Mouse (Mus musculus) MEL (cell line): ENCODE measurements around the gene Mysm1. TPM values are rescaled to one million over a fixed set of nuclear protein-coding genes. Genes with fewer than 3 reads are reported as not detected.
A peak's percentile ranks its signal among the peaks of the same experiment; 100 is the strongest.

Source experiments
- DNase-seq: peaks from one replicate; pipeline ENCODE4 v3.0.0; 2011; ENCODE audit warnings: low read depth, low spot score
- H3K27ac ChIP-seq: 2 replicates; pipeline ENCODE4 v1.5.1; 2012; ENCODE audit warnings: low read depth, mild to moderate bottlenecking, control low read depth, low read length, moderate library complexity; ENCODE audit not compliant: control insufficient read depth
- H3K27me3 ChIP-seq, 2 experiments: fragments of 150-350 bp in 1 of 2; sonication (generic) in 1 of 2; 2 replicates each; pipeline ENCODE4 v1.6.1; 2012; ENCODE audit warnings: low read length in 2 of 2, mild to moderate bottlenecking in 2 of 2, improper control_type of control experiment in 1 of 2, moderate library complexity in 1 of 2; ENCODE audit not compliant: insufficient read depth in 2 of 2, control insufficient read depth in 1 of 2
- H3K36me3 ChIP-seq, 2 experiments: 2 replicates each; pipeline ENCODE4 v1.6.1; 2012 to 2014; ENCODE audit warnings: low read length in 2 of 2, improper control_type of control experiment in 1 of 2, inconsistent platforms in 1 of 2, mild to moderate bottlenecking in 1 of 2; ENCODE audit not compliant: insufficient read depth in 2 of 2, control insufficient read depth in 1 of 2
- H3K4me1 ChIP-seq, 2 experiments: fragments of 150-350 bp in 1 of 2; sonication (generic) in 1 of 2; 2 replicates each; pipeline ENCODE4 v1.6.1; 2012; ENCODE audit warnings: low read length in 2 of 2, improper control_type of control experiment in 1 of 2, mild to moderate bottlenecking in 1 of 2; ENCODE audit not compliant: insufficient read depth in 2 of 2, control insufficient read depth in 1 of 2
- H3K4me3 ChIP-seq, 2 experiments: fragments of 150-350 bp in 1 of 2; sonication (generic) in 1 of 2; 2 replicates each; pipeline ENCODE4 v1.5.1; 2012; ENCODE audit warnings: low read depth in 2 of 2, low read length in 2 of 2, mild to moderate bottlenecking in 2 of 2, moderate library complexity in 2 of 2, control low read depth in 1 of 2, improper control_type of control experiment in 1 of 2; ENCODE audit not compliant: control insufficient read depth in 1 of 2, insufficient read depth in 1 of 2
- H3K79me2 ChIP-seq: 2 replicates; pipeline ENCODE4 v1.6.1; 2012; ENCODE audit warnings: mild to moderate bottlenecking, low read length, moderate library complexity; ENCODE audit not compliant: control insufficient read depth, poor library complexity, insufficient read depth
- H3K9ac ChIP-seq: 2 replicates; pipeline ENCODE4 v1.6.1; 2012; ENCODE audit warnings: low read depth, mild to moderate bottlenecking, control low read depth, low read length, moderate library complexity; ENCODE audit not compliant: control insufficient read depth, poor library complexity, severe bottlenecking
- H3K9me3 ChIP-seq: fragments of 150-350 bp; sonication (generic); replicated peaks from 2 replicates; pipeline ENCODE4 v1.6.1; 2012; ENCODE audit warnings: mild to moderate bottlenecking, low read length, improper control_type of control experiment, moderate library complexity; ENCODE audit not compliant: insufficient read depth
- E2F4 ChIP-seq: IDR thresholded peaks from 2 replicates; pipeline ENCODE4 v1.6.1; 2011; ENCODE audit warnings: low read depth, low read length, improper control_type of control experiment, borderline replicate concordance
- HCFC1 ChIP-seq: IDR thresholded peaks from 2 replicates; pipeline ENCODE4 v1.6.1; 2012; ENCODE audit warnings: low read depth, mild to moderate bottlenecking, inconsistent platforms, low read length, improper control_type of control experiment, moderate library complexity
- MAFK ChIP-seq: IDR thresholded peaks from 2 replicates; pipeline ENCODE4 v1.6.1; 2011; ENCODE audit warnings: low read depth, mild to moderate bottlenecking, low read length, improper control_type of control experiment, borderline replicate concordance
- MAX ChIP-seq: IDR thresholded peaks from 2 replicates; pipeline ENCODE4 v1.6.1; 2011; ENCODE audit warnings: low read length, improper control_type of control experiment
- MAZ ChIP-seq: IDR thresholded peaks from 2 replicates; pipeline ENCODE4 v1.6.1; 2012; ENCODE audit warnings: low read depth, mild to moderate bottlenecking, inconsistent platforms, low read length, improper control_type of control experiment
- MEF2A ChIP-seq: IDR thresholded peaks from 2 replicates; pipeline ENCODE4 v1.6.1; 2014; ENCODE audit warnings: low read depth, mild to moderate bottlenecking, inconsistent platforms, low read length, improper control_type of control experiment; ENCODE audit not compliant: poor library complexity, insufficient replicate concordance, severe bottlenecking; ENCODE audit errors: extremely low read depth
- NRF1 ChIP-seq: IDR thresholded peaks from 2 replicates; pipeline ENCODE4 v1.6.1; 2014; ENCODE audit warnings: low read depth, mild to moderate bottlenecking, inconsistent platforms, low read length, improper control_type of control experiment, moderate library complexity; ENCODE audit not compliant: poor library complexity, insufficient read depth, severe bottlenecking
- SIN3A ChIP-seq: IDR thresholded peaks from 2 replicates; pipeline ENCODE4 v1.6.1; 2012; ENCODE audit warnings: low read length, improper control_type of control experiment, inconsistent platforms
- TAL1 ChIP-seq: IDR thresholded peaks from 2 replicates; pipeline ENCODE4 v1.6.1; 2012; ENCODE audit warnings: mild to moderate bottlenecking, inconsistent platforms, low read length, moderate library complexity, mixed read lengths
- TBP ChIP-seq: IDR thresholded peaks from 2 replicates; pipeline ENCODE4 v1.8.0; 2011; ENCODE audit warnings: low read depth, low read length, improper control_type of control experiment
- TCF12 ChIP-seq: IDR thresholded peaks from 2 replicates; pipeline ENCODE4 v1.6.1; 2014; ENCODE audit warnings: low read depth, mild to moderate bottlenecking, inconsistent platforms, low read length, improper control_type of control experiment, moderate library complexity
- UBTF ChIP-seq: IDR thresholded peaks from 2 replicates; pipeline ENCODE4 v1.6.1; 2012; ENCODE audit warnings: low read depth, mild to moderate bottlenecking, inconsistent platforms, low read length, improper control_type of control experiment, moderate library complexity, borderline replicate concordance; ENCODE audit not compliant: insufficient read depth
- USF1 ChIP-seq: IDR thresholded peaks from 2 replicates; pipeline ENCODE4 v1.6.1; 2014; ENCODE audit warnings: low read depth, mild to moderate bottlenecking, inconsistent platforms, low read length, improper control_type of control experiment, moderate library complexity
- USF2 ChIP-seq, 2 experiments: IDR thresholded peaks; 2 replicates each; pipeline ENCODE4 v1.6.1; 2011 to 2012; ENCODE audit warnings: improper control_type of control experiment in 2 of 2, low read length in 2 of 2, borderline replicate concordance in 1 of 2, inconsistent platforms in 1 of 2, low read depth in 1 of 2, mild to moderate bottlenecking in 1 of 2; ENCODE audit not compliant: insufficient read depth in 1 of 2
- ZKSCAN1 ChIP-seq: IDR thresholded peaks from 2 replicates; pipeline ENCODE4 v1.6.1; 2012; ENCODE audit warnings: low read depth, mild to moderate bottlenecking, inconsistent platforms, low read length, improper control_type of control experiment, moderate library complexity
- polyA plus RNA-seq, 2 experiments: library from polyadenylated mRNA; stranded (reverse) in 1 of 2; unstranded in 1 of 2; fragments of >175 nt in 1 of 2; fragments of >200 nt in 1 of 2; gene quantifications; 2 replicates each; pipeline versions ENCODE4 v1.2.1 to v1.2.4; 2012; ENCODE audit warnings: low replicate concordance in 2 of 2, low read depth in 1 of 2; ENCODE audit not compliant: insufficient read length in 2 of 2, insufficient read depth in 1 of 2, missing spikeins in 1 of 2
- total RNA-seq: library from RNA; depleted of rRNA; stranded (reverse); fragments of 300-350 nt; gene quantifications from 2 replicates; pipeline ENCODE4 v1.2.3, GENCODE M21; 2012

The Mysm1 gene
- total and polyA plus RNA-seq, 3 experiments, result 10.8 to 14.8 TPM; not detected in 1

DNA sequence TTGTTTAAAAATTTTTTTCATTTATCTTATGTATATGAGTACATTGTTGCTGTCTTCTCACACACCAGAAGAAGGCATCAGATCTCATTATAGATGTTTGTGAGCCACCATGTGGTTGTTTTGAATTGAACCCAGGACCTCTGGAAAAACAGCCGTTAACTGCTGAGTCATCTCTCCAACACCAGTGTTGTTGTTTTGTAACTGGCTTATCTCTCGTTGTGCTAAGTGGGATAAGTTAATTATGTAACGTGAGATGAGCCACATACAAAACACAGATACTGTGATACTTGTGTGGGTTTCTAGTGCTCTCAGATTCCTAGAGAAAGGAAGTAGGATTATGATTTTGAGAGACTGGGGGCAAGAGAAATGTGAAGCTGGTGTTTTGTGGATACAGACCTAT, 11.3 kb upstream of the Mysm1 start:
- no peaks in the 10 kb centered on the region; a peak in 1 of 4 replicates for H3K4me1 ChIP-seq
- H3K36me3 ChIP-seq, result no peaks in the 10 kb centered on the region
- no peak overlapping the region for H3K27ac ChIP-seq
- no peaks in the 10 kb centered on the region for H3K79me2 ChIP-seq
- H3K9me3 ChIP-seq, result no peaks in the 10 kb centered on the region
- H3K27me3 ChIP-seq, result no peaks in the 10 kb centered on the region
- no peak overlapping the region for H3K4me3 ChIP-seq
- TF ChIP-seq USF2 (IDR thresholded peaks at IDR 0.05; ENCODE audit: borderline replicate concordance in 1 of 2, insufficient read depth in 1 of 2, low read depth in 1 of 2, low read length in 2 of 2), result no peak
- no peak for TF ChIP-seq MAFK
- TF ChIP-seq SIN3A, result no peak
- no peak for TF ChIP-seq USF1
- TF ChIP-seq MAX, result no peak
- no peak for TF ChIP-seq UBTF
- TF ChIP-seq TAL1, result no peak
- no peak for TF ChIP-seq TBP
- no peak for TF ChIP-seq MAZ
- TF ChIP-seq NRF1, result no peak
- TF ChIP-seq MEF2A, result no peak
- TF ChIP-seq HCFC1, result no peak
- H3K9ac ChIP-seq, result no peak overlapping the region
- peak; percentile 8 for DNase-seq

DNA sequence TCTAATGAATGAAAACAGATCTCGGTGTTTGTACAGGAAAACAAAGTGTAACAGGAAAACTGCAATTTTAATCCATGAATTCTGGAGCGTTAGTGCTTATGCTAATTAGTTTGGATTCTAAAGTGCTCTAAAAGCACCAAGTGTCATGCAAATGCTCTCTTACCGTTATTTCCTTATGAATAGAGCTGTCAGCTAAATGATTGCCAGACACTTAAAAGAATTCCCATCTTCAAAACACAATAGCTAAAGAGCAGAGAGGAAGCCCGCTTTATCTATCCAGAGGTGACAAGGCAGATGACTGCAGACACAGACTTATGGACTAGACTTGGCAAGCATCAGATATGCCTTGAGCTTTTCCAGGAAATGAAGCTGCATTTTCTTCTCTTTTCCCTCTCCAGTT, 8.8 kb upstream of the Mysm1 start:
- Histone ChIP-seq H3K27ac (no peak overlapping the region), H3K79me2 (no peaks in the 10 kb centered on the region), H3K36me3 (no peaks in the 10 kb centered on the region), H3K9me3 (no peaks in the 10 kb centered on the region), H3K4me3 (no peak overlapping the region), H3K4me1 (no peaks in the 10 kb centered on the region; a peak in 1 of 4 replicates), H3K27me3 (no peaks in the 10 kb centered on the region), H3K9ac (no peak overlapping the region)
- no peak for DNase-seq
- TF ChIP-seq ZKSCAN1 (no peak), TAL1 (no peak), TCF12 (no peak), E2F4 (no peak)
